Mouse (Mus musculus) urinary bladder, adult 2 months (tissue): ENCODE data around the gene Slc38a6. TPM values are rescaled to one million over a fixed set of nuclear protein-coding genes. Genes with fewer than 3 reads are reported as not detected.

ENCODE experiments used
- DNase-seq: peaks from one replicate; pipeline ENCODE4 v3.0.0; 2022; ENCODE audit warnings: low spot score
- polyA plus RNA-seq: library from polyadenylated mRNA; depleted of rRNA; stranded (reverse); fragments of >200 nt; gene quantifications from 2 replicates; pipeline ENCODE4 v1.2.3, GENCODE M21; 2012

The Slc38a6 gene
- polyA plus RNA-seq, 1 experiment = 14.6 TPM

- DNase-seq = no peak
Measured at GRCm38 (mm10) chr12:73324180-73324586, 37.6 kb downstream of the Slc38a6 start.

DNA sequence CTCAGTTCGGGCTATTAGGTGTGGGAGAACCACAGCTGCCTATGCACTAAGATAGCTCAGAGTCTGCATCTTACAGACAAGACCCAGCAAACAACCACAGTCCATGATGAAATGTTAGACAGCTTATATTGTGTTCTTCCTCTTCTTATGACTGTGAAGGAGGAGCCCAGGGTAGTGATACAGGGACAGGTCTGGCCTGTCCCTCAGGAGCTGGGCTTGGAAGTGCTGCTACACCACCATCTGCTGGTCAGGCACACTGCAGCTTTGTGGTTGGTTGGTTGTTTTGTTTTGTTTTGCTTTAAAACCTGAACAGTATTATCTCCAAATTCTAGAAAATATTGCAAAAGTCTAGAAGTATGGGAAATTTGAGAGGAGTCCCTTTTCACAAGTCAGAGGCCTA is 38.2 kb downstream of the Slc38a6 start:
- DNase-seq = no peak

DNA sequence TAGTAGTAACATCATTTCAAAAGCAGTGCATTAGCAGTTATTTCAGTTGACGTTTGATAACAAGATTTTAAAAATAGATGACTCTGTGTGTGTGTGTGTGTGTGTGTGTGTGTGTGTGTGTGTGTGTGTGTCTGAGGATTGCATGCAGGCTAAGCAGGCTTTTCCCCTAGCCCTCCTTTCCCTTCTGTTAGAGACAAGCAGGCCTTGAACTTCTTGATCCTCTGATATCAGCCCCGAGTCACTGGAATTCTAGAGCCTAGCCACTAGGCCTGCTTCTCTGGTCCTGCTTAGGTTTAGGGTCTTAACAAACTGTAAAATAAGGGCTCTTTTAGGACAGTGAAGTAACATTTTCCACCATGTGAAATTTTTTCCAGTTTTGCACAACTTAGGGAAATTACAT is 38.6 kb downstream of the Slc38a6 start:
- no peak for DNase-seq

GRCm38 (mm10) chr12:73325617-73326016 is 39.0 kb downstream of the Slc38a6 start:
- no peak for DNase-seq

DNA sequence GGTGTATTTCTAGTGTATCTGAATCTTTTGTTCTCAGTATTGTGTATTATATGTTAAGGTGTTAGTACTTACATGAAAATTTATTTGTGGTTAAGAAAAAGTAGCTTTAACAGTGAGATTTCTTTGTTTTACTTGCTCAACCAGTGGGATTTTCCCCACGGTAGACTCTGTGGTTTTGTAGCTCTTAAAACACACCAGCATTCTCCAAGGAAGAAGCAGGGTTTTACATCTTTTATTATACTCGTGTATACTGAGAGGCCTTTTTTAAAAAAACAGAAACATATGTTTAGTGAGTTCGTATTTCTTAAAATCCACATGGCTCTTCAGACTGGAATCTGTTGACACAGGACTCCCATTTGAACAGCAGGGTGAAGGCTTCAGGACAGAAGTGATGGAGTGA is 40.8 kb downstream of the Slc38a6 start:
- no peak for DNase-seq

DNA sequence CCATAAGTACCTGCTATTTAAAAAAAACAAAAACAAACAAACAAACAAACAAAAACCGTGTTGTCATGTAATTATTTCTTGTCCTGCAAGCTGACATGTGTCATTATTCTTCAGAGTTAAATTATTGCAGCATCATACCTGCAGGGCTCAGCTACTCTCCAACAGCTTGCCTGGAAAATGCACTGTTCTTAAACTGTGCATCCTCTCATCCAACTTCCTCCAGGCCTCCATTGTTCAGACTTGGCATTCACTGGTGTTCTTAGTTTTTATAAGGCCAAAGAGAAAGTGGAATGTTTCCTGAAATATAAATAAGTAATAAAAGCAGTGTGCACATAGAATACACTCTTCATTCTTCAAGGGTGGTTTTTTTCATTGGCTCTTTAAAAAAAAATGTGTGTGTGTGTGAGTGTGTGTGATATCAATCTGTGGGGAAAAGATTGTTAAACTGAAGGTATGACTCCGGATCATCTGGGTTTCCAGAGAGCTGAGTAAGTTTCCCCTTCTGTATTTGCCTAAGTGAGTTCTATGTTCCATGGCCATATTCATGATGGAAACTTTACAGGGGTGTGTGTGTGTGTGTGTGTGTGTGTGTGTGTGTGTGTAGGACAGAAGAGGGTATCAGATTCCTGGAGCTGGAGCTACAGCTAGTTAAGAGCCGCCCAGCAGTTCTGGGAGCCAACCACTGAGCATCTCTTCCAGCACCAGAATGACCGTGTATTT is 42.0 kb downstream of the Slc38a6 start:
- no peak for DNase-seq

DNA sequence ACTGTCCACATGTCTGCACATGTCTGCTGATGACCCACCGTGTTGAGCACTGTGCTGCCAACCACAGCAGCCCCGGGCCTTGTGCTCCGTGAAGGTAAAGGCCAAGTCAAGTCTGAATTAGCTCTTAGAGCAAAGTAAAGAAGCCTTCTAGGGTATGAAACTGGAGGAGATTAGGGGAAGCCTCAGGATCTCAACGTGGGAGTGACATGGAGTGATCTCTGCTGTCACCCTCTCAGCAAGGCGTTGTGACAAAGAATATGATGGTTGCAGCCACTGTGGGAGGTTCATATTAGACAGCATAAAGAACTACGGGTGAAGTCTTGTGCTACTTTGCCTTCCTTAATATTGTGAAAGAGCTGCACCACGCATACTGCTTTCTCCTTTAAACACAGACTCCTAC is 43.7 kb downstream of the Slc38a6 start:
- no peak for DNase-seq

- DNase-seq = no peak
Measured at GRCm38 (mm10) chr12:73332701-73333100, 46.1 kb downstream of the Slc38a6 start.

DNA sequence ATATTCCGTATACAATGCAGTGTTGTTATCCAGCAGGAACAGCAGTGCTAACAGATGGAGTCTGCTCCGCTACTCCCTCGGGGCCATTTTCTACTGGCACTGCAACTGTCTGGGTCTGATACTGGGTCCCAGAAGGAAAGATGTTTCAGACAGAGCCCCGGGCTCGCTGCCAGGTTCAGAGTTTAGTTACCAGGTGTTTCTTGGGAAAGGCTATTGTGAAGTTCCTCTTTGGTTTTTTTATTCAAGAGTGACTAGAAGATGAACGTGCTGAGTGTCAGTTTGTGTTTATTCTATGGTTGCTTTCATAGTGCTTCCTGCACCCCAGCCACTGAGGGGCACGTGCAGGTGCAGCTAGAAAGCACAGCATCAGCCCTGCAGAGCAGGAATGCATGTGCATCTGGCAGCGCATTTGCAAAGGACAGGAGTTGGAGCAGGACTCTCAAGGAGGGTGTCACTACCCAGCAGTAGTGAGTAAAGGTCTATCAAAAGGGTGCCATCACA is 47.5 kb downstream of the Slc38a6 start:
- DNase-seq = no peak

DNA sequence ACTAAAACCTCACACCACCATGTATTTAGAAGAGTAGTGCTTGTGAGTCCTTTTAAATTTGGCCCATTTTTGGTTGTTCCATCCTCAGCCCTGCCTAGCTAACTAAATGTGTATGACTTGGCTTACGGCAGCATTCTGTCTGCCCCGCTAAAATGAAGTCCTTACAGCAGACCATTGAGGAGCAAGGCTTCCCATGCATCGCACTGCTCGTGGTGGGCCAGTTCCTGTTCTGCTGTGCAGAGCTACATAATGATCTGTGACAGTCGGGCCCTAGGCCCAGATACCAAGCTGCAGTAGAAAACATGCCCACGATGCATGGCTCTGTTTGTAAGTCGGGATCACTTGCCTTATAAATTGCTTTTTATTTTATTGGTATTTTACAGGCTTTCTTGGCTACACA is 50.5 kb downstream of the Slc38a6 start:
- no peak for DNase-seq

- no peak for DNase-seq
Measured at GRCm38 (mm10) chr12:73340642-73341293, 54.2 kb downstream of the Slc38a6 start.

- no peak for DNase-seq
Measured at GRCm38 (mm10) chr12:73341703-73342663, 55.4 kb downstream of the Slc38a6 start.

GRCm38 (mm10) chr12:73344300-73344699 is 57.7 kb downstream of the Slc38a6 start:
- no peak for DNase-seq

GRCm38 (mm10) chr12:73345157-73345556 is 58.6 kb downstream of the Slc38a6 start:
- DNase-seq = no peak

DNA sequence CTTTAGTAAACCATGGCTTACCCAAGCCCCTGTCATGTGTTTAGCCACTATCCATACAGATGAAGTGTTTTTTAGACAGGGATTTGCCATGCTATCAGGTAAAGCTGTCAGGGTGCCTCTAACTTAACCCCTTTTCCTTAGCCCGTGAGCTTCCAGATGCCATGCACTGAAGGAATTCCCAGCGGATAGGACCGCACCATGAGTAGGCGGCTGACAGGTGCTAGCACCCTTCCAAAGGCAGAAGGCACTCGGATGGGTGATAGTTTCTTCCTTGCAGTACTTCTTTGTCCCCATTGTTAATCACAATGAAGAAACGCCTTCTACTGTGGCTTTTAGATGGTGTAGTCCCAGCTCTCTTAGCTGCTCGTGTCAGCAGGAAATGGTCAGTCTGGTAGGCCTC is 60.6 kb downstream of the Slc38a6 start:
- no peak for DNase-seq

- no peak for DNase-seq
Measured at GRCm38 (mm10) chr12:73350466-73350865, 63.9 kb downstream of the Slc38a6 start.

DNA sequence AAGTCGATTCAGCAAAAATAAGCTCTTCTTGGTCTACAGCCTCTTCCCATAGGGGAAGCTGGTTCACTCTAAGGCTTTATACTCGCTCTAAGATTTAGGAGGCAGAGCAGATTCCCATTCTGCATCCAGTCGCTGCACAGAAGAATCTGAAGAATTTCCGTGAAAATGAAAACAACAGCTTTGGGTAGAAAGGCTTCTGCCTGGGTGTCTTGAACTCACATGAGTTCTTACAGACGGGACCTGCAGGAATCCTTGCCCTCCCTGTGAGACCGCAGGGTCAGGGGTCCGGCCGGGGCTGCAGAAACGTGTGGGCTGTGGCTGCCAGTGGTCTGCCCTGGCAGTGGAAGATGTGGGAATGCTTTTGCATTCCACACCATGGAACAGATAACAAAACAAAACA is 64.4 kb downstream of the Slc38a6 start:
- DNase-seq = no peak

DNA sequence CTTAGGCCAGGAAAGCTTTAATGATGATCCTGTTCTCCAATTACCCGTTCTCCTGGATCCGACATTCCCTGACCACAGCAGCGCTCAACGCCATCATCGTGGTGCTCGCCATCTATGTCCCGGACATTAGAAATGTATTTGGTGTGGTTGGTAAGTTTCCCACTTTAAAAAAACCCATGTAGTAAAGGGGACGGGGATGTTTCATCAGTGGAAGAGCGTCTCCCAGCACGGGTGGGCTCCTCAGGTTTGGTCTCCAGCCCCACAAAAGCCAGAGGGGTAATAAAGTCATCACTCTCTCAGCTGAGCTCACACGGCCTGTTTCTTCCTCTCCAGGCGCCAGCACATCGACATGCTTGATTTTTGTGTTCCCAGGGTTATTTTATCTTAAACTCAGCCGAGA is 65.2 kb downstream of the Slc38a6 start:
- DNase-seq = no peak

GRCm38 (mm10) chr12:73353362-73353761 is 66.8 kb downstream of the Slc38a6 start:
- DNase-seq = no peak

GRCm38 (mm10) chr12:73354521-73354920 is 67.9 kb downstream of the Slc38a6 start:
- no peak for DNase-seq

- DNase-seq = no peak
Measured at GRCm38 (mm10) chr12:73355084-73355775, 68.7 kb downstream of the Slc38a6 start.

DNA sequence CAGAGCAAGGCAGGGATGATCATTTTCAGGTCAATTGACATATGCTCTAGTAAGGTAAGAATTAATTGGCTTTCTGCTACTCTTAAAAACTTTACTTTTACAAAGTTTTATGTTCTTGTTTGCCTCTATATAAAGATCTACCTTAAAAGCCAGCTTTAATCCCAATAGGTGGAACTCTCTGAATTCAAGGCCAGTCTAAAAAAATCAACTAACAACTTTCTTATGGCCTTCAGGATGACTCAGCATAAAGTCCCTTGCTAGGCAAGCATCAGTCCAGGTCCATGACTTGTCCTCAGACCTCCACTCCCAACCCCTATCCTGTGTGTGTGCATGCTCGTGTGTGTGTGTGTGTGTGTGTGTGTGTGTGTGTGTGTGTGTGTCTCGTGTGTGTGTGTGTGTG is 70.1 kb downstream of the Slc38a6 start:
- DNase-seq = no peak
